Mouse (Mus musculus): ENCODE data around the gene Banp. TPM values are rescaled to one million over a fixed set of nuclear protein-coding genes. Genes with fewer than 3 reads are reported as not detected.

Banp gene
- polyA plus RNA-seq (2012; rRNA removed; ENCODE audit: low replicate concordance) = 39.9 and 90.2 TPM in 2 replicates

GRCm38 (mm10) chr8:121949222-121949800, at the start of gene Banp:
TSS of gene Banp (plus strand) at chr8:121949750.

DNA sequence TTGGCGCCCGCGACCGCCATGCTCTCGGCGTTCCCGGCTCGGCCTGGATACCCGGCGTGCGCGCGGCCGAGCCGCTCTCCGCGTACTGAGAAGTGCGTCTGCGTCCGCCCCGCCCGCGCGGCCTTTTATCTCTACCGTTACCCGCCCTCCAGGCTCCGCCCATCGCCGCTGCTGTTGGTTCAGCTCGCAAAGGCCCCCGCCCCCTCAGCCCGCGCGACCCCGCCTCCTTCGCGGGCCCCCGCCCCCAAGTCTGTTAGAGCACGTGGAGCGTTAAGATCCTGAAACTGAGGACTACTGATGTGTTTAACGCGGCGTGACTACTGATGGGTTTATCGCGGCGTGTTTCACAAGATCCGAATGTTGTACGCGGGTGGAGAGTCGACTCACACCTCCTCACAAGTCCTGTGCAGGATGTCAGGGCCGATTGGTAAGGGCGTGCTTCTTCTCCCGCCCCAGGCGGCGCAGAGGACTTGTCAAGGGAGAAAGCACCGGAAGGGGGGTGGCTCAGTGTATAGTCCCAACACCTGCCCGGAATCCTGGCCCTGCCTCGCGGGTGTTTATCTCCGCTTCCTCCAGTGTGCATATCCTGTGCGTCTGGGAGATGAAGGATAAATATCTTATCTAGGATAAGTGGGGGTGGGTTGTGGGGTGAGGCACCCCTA, 41.8 kb upstream of the Banp start, which contains the start of gene Slc7a5:
TSS of gene Slc7a5 (minus strand) at position 108 of the 662 bp plus-strand sequence.

GRCm38 (mm10) chr8:121944831-121945230, 4.7 kb upstream of the Banp start, which contains the start of gene Car5a:
TSS of gene Car5a (minus strand) at chr8:121944904.

Other genes with a start within 250 kb of the Banp start
- 0.09 and 0.14 TPM in 2 replicates for gene Jph3, start 220.1 kb upstream of the Banp start, polyA plus RNA-seq (2012; rRNA removed; ENCODE audit: low replicate concordance)
- gene Klhdc4, start 120.2 kb upstream of the Banp start, polyA plus RNA-seq (2012; rRNA removed; ENCODE audit: low replicate concordance) = 24.1 and 31.0 TPM in 2 replicates
- 5.3 and 50.8 TPM in 2 replicates for gene Slc7a5, start 42.1 kb upstream of the Banp start, polyA plus RNA-seq (2012; rRNA removed; ENCODE audit: low replicate concordance)
- gene Car5a, start 4.8 kb upstream of the Banp start, polyA plus RNA-seq (2012; rRNA removed; ENCODE audit: low replicate concordance) = not detected in 2 replicates

All from subcutaneous adipose tissue, adult 2 months (tissue).